ENCODE assay signal across 13 mouse cellular contexts in genomic region chr3:135635646-135636434, GRCm38 (mm10). TPM values are rescaled to one million over a fixed set of nuclear protein-coding genes. Genes with fewer than 3 reads are reported as not detected.
DNase-seq lines count a peak whose midpoint lies in the region; ATAC-seq and TF ChIP-seq lines count a peak whose summit lies in the region.
"Had no signal": no experiment of that assay in that cellular context is flagged by ENCODE, and none has a peak within 500 bp of the region (broad histone marks: within the 10 kb centered on the region; RNA-seq: fewer than 3 reads in every experiment).

No protein-coding gene starts in this region.

- no peak overlapping the region for H3K9ac ChIP-seq in forebrain, embryonic 11.5 days (ENCODE audit: low read length)
- H3K9ac ChIP-seq: forebrain, embryonic 12.5 days; limb, embryonic 12.5 days; neural tube, embryonic 13.5 days had no signal

- TF ChIP-seq POLR2A in lung, adult 2 months (IDR thresholded peaks at IDR 0.05; ENCODE audit: borderline replicate concordance, extremely low read depth, low read depth, low read length): no peak

- no peaks in the 10 kb centered on the region for H3K27me3 ChIP-seq in forebrain, embryonic 11.5 days (ENCODE audit: control insufficient read depth, insufficient read depth, low read length)
- no peaks in the 10 kb centered on the region for H3K27me3 ChIP-seq in forebrain, embryonic 10.5 days (ENCODE audit: poor library complexity, severe bottlenecking)
- no peaks in the 10 kb centered on the region for H3K27me3 ChIP-seq in megakaryocyte, embryonic 14.5 days (replicated peaks)
- H3K27me3 ChIP-seq: forebrain, embryonic 12.5 days; limb, embryonic 12.5 days; neural tube, embryonic 13.5 days had no signal

- no peak overlapping the region for H3K27ac ChIP-seq in forebrain, embryonic 11.5 days (ENCODE audit: low read depth, low read length)
- no peak overlapping the region for H3K27ac ChIP-seq in forebrain, embryonic 10.5 days
- H3K27ac ChIP-seq: forebrain, embryonic 12.5 days; limb, embryonic 12.5 days; neural tube, embryonic 13.5 days had no signal

- H3K4me2 ChIP-seq in forebrain, embryonic 11.5 days (ENCODE audit: low read depth, low read length, severe bottlenecking): no peak overlapping the region
- H3K4me2 ChIP-seq: forebrain, embryonic 12.5 days; limb, embryonic 12.5 days; neural tube, embryonic 13.5 days had no signal

- no peaks in the 10 kb centered on the region for H3K4me1 ChIP-seq in forebrain, embryonic 11.5 days (replicated peaks; ENCODE audit: control insufficient read depth, insufficient read depth, low read length)
- H3K4me1 ChIP-seq in forebrain, embryonic 10.5 days: peaks cover 7% of the 10 kb centered on the region
- H3K4me1 ChIP-seq in megakaryocyte, embryonic 14.5 days: peaks cover 82% of the 10 kb centered on the region
- H3K4me1 ChIP-seq in lung, adult 2 months (ENCODE audit: control insufficient read depth, insufficient read depth, low read length): peaks cover 11% of the 10 kb centered on the region
- H3K4me1 ChIP-seq: limb, embryonic 12.5 days; neural tube, embryonic 13.5 days had no signal

- no peaks in the 10 kb centered on the region for H3K9me3 ChIP-seq in forebrain, embryonic 11.5 days (ENCODE audit: control insufficient read depth, low read length)
- H3K9me3 ChIP-seq in forebrain, embryonic 10.5 days: no peaks in the 10 kb centered on the region
- no peaks in the 10 kb centered on the region for H3K9me3 ChIP-seq in megakaryocyte, embryonic 14.5 days
- H3K9me3 ChIP-seq: forebrain, embryonic 12.5 days; limb, embryonic 12.5 days; neural tube, embryonic 13.5 days had no signal

- TF ChIP-seq CTCF in lung, adult 2 months (IDR thresholded peaks at IDR 0.05; ENCODE audit: insufficient read depth, low read length): no peak

- no peak overlapping the region for H3K4me3 ChIP-seq in forebrain, embryonic 11.5 days (ENCODE audit: low read depth, low read length)
- H3K4me3 ChIP-seq in forebrain, embryonic 10.5 days: no peak overlapping the region
- peak overlapping the region; percentile 77 for H3K4me3 ChIP-seq in megakaryocyte, embryonic 14.5 days (replicated peaks)
- no peak overlapping the region for H3K4me3 ChIP-seq in lung, adult 2 months (replicated peaks; ENCODE audit: extremely low read depth, low read depth, low read length)
- H3K4me3 ChIP-seq: forebrain, embryonic 12.5 days; limb, embryonic 12.5 days; neural tube, embryonic 13.5 days had no signal

- ATAC-seq in forebrain, embryonic 11.5 days (replicated peaks; ENCODE audit: low FRiP score): 0 out of 2 replicates have a peak, but pooled peaks have one; percentile 42
- ATAC-seq in megakaryocyte, adult 5-6 weeks (ENCODE audit: poor library complexity, severe bottlenecking): no peak
- peak; percentile 33; the same call in 1 of the 2 replicates for ATAC-seq in common myeloid progenitor, adult 5-6 weeks (replicated peaks; ENCODE audit: low read depth, poor library complexity, severe bottlenecking)
- peak; percentile 22; the same call in 1 of the 2 replicates for ATAC-seq in megakaryocyte progenitor cell, adult 5-6 weeks (replicated peaks; ENCODE audit: poor library complexity)

- DNase-seq in forebrain, embryonic 11.5 days (ENCODE audit: low spot score): no peak
- no peak for DNase-seq in forebrain, embryonic 10.5 days (ENCODE audit: extremely low spot score, low spot score)
- no peak for DNase-seq in spleen, postnatal 36 days (ENCODE audit: low spot score in 2 of 2)
- DNase-seq in lung, adult 2 months: no peak
- DNase-seq: adrenal gland, adult 8-10 months; cerebellum, adult 2 months had no signal

- WGBS in forebrain, embryonic 11.5 days: 89% methylated on average over 14 of the region's 14 CpGs
- WGBS in forebrain, embryonic 10.5 days: 85% methylated on average over 14 of the region's 14 CpGs
- WGBS in lung, adult 2 months: 70% methylated on average over 14 of the region's 14 CpGs

- H3K36me3 ChIP-seq in forebrain, embryonic 11.5 days (ENCODE audit: control insufficient read depth, insufficient read depth, low read length): no peaks in the 10 kb centered on the region; the same call in 1 of the 2 replicates
- peaks cover 14% of the 10 kb centered on the region for H3K36me3 ChIP-seq in forebrain, embryonic 10.5 days (replicated peaks)
- peaks cover 45% of the 10 kb centered on the region for H3K36me3 ChIP-seq in megakaryocyte, embryonic 14.5 days (replicated peaks; ENCODE audit: low read length)
- H3K36me3 ChIP-seq: forebrain, embryonic 12.5 days had no signal

RNA-seq across cellular contexts. Expression of gene Nfkb1, which starts 55.5 kb away (rescaled TPM):
- polyA plus RNA-seq in forebrain, embryonic 11.5 days (2014; fragmentation: Nextera tagmentation; extraction: Ambion mirVana): 14.5 and 14.6 TPM in 2 replicates
- 10.9 and 12.8 TPM in 2 replicates for polyA plus RNA-seq in forebrain, embryonic 10.5 days (2016; fragmentation: Nextera tagmentation; extraction: Ambion mirVana)
- 20.8 and 39.8 TPM in 2 replicates for polyA plus RNA-seq in megakaryocyte, embryonic 14.5 days (2012; ENCODE audit: insufficient read depth, low replicate concordance)
- total RNA-seq in megakaryocyte, adult 5-6 weeks (2015): 104 and 105 TPM in 2 replicates
- total RNA-seq in megakaryocyte, adult 5-6 weeks (2017): 181 and 183 TPM in 2 replicates
- total RNA-seq in common myeloid progenitor, adult 5-6 weeks (2017): 121 and 126 TPM in 2 replicates
- total RNA-seq in megakaryocyte progenitor cell, adult 5-6 weeks (2015): 58.7 and 65.3 TPM in 2 replicates
- total RNA-seq in megakaryocyte progenitor cell, adult 5-6 weeks (2017): 109 and 110 TPM in 2 replicates
- 114 and 126 TPM in 2 replicates for polyA plus RNA-seq in lung, adult 2 months (2012; rRNA removed)
